Mouse (Mus musculus) embryonic facial prominence, embryonic 14.5 days (tissue): Measurements from ENCODE around the gene Mtmr4. TPM values are rescaled to one million over a fixed set of nuclear protein-coding genes. Genes with fewer than 3 reads are reported as not detected.

Source experiments
- ATAC-seq: fragments of 200-750 bp; cut with Nextera tagmentation; 2 replicates; pipeline ENCODE4 v1.8.0; 2017; ENCODE audit warnings: low read depth, moderate number of reproducible peaks, moderate TSS enrichment
- DNase-seq: peaks from one replicate; pipeline ENCODE4 v3.0.0-alpha.2; 2015; ENCODE audit warnings: low spot score
- H3K27ac ChIP-seq: fragments of 300-500 bp; sonication (generic); replicated peaks from 2 replicates; pipeline ENCODE4 v1.5.1; 2014; ENCODE audit warnings: low read depth, mild to moderate bottlenecking, low read length, moderate library complexity
- H3K27me3 ChIP-seq: fragments of 300-500 bp; sonication (generic); replicated peaks from 2 replicates; pipeline ENCODE4 v1.6.1; 2014; ENCODE audit warnings: low read length; ENCODE audit not compliant: control insufficient read depth, insufficient read depth
- H3K36me3 ChIP-seq: fragments of 300-500 bp; sonication (generic); 2 replicates; pipeline ENCODE4 v1.6.1; 2014; ENCODE audit warnings: low read length, mixed read lengths; ENCODE audit not compliant: control insufficient read depth, insufficient read depth
- H3K4me1 ChIP-seq: fragments of 300-500 bp; sonication (generic); 2 replicates; pipeline ENCODE4 v1.6.1; 2014; ENCODE audit warnings: antibody characterized with exemption, low read length; ENCODE audit not compliant: control insufficient read depth, insufficient read depth
- H3K4me2 ChIP-seq: fragments of 300-500 bp; sonication (generic); 2 replicates; pipeline ENCODE4 v1.6.1; 2014; ENCODE audit warnings: low read depth, mild to moderate bottlenecking, low read length, moderate library complexity, mixed read lengths
- H3K4me3 ChIP-seq: fragments of 300-500 bp; sonication (generic); 2 replicates; pipeline ENCODE4 v1.5.1; 2014; ENCODE audit warnings: low read depth, mild to moderate bottlenecking, low read length
- H3K9ac ChIP-seq: fragments of 300-500 bp; sonication (generic); 2 replicates; pipeline ENCODE4 v1.6.1; 2014; ENCODE audit warnings: low read depth, mild to moderate bottlenecking, low read length, moderate library complexity, mixed read lengths
- H3K9me3 ChIP-seq: fragments of 300-500 bp; sonication (generic); 2 replicates; pipeline ENCODE4 v1.6.1; 2016; ENCODE audit warnings: low read length; ENCODE audit not compliant: control insufficient read depth
- WGBS: fragments of 180-500 bp; shearing (Covaris S2); extraction: QIAGEN DNeasy Blood & Tissue Kit; methylation state at CpG from one replicate; pipeline ENCODE4 v1.1.7; 2014; 5-methylcytosine and 5-hydroxymethylcytosine counted together
- polyA plus RNA-seq: library from polyadenylated mRNA; unstranded; fragments of >200 nt; fragmentation: Nextera tagmentation; extraction: Ambion mirVana; gene quantifications from 2 replicates; pipeline ENCODE4 v1.2.1, GENCODE M21; 2014

Gene Mtmr4
- 33.2 and 34.3 TPM in 2 replicates for polyA plus RNA-seq

GRCm38 (mm10) chr11:87591526-87592353 is at the start of gene Mtmr4:
Gene Mtmr4 (plus strand): TSS chr11:87592162.
- WGBS = 1% methylated on average over 50 of the region's 61 CpGs
- H3K4me1 ChIP-seq = peaks cover 30% of the 10 kb centered on the region

DNA sequence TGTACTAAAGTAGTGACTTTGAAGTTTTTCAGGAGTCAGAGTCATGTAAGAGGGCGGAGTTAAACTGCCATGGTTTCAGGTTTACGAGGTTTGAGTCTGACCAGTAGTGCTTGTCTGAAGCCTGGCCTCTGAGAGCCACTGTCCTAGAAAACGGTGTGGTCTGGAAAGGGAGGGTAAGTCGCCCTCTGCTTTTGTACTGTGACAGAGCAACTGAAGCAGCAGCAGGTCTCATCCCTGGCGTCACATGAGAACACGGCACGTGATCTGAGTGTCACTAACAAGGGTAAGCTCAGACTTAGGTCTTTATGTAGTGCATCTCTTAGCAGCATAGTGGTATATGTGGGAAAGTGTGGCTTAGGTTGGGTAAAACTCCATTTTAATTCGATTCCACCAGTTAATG is 49.7 kb upstream of the Mtmr4 start:
- no peaks in the 10 kb centered on the region for H3K9me3 ChIP-seq
- no peak for ATAC-seq
- H3K4me1 ChIP-seq = no peaks in the 10 kb centered on the region
- WGBS = 33% methylated on average over 8 of the region's 8 CpGs
- H3K27me3 ChIP-seq = no peaks in the 10 kb centered on the region
- H3K4me2 ChIP-seq = no peak overlapping the region
- no peaks in the 10 kb centered on the region for H3K36me3 ChIP-seq
- H3K27ac ChIP-seq = no peak overlapping the region
- peak; percentile 7 for DNase-seq
- H3K4me3 ChIP-seq = no peak overlapping the region
- H3K9ac ChIP-seq = no peak overlapping the region

More at GRCm38 (mm10) chr11:87591526-87592353, at the start of gene Mtmr4:
- DNase-seq (peak; percentile 100), ATAC-seq (peak; percentile 98)
- Histone ChIP-seq H3K36me3 (0 out of 2 replicates have a peak, but pooled peaks cover 6% of the 10 kb centered on the region), H3K9ac (peak within 1 kb of the TSS; percentile 84), H3K4me2 (peak within 1 kb of the TSS; percentile 68), H3K9me3 (no peaks in the 10 kb centered on the region), H3K27me3 (no peaks in the 10 kb centered on the region), H3K27ac (peak within 1 kb of the TSS; percentile 92), H3K4me3 (peak within 1 kb of the TSS; percentile 68)

DNA sequence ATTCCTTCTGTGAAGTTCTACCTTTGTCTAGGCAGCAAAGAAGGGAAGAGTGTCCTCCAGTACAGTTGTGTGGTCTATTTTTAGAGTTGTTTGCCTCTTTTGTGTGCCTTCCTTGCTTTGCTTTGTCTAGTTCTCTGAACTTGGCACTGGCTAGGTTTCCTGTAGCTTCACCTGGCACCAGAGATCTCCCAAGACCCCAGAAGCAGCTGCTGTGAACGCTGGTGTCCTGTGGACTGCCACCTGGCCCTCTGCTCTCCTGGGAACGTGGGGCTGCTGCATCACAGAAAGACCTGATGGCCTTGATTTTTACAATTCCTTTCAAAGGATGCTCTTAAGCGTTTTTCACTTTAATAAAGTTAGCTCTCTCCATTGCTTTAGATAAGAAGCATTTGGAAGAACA is 49.1 kb upstream of the Mtmr4 start:
- Histone ChIP-seq H3K9ac (no peak overlapping the region), H3K27me3 (no peaks in the 10 kb centered on the region), H3K4me1 (no peaks in the 10 kb centered on the region), H3K4me3 (no peak overlapping the region), H3K36me3 (no peaks in the 10 kb centered on the region), H3K9me3 (no peaks in the 10 kb centered on the region), H3K27ac (no peak overlapping the region), H3K4me2 (no peak overlapping the region)
- DNase-seq (peak; percentile 45), ATAC-seq (no peak)
- WGBS = 49% methylated on average over 3 of the region's 3 CpGs

- Histone ChIP-seq H3K9ac (no peak overlapping the region), H3K9me3 (no peaks in the 10 kb centered on the region), H3K27ac (no peak overlapping the region), H3K27me3 (no peaks in the 10 kb centered on the region), H3K4me1 (peaks cover 13% of the 10 kb centered on the region; the same call in 1 of the 2 replicates), H3K36me3 (no peaks in the 10 kb centered on the region), H3K4me2 (no peak overlapping the region), H3K4me3 (no peak overlapping the region)
- no peak for ATAC-seq
- 72% methylated on average over 4 of the region's 4 CpGs for WGBS
- DNase-seq = no peak
Observed at GRCm38 (mm10) chr11:87553342-87553741, 38.6 kb upstream of the Mtmr4 start.

- no peak overlapping the region for H3K4me2 ChIP-seq
- no peaks in the 10 kb centered on the region for H3K9me3 ChIP-seq
- H3K27me3 ChIP-seq = no peaks in the 10 kb centered on the region
- no peaks in the 10 kb centered on the region for H3K36me3 ChIP-seq
- ATAC-seq (no peak), DNase-seq (peak; percentile 35)
- no peak overlapping the region; the same call in 1 of the 2 replicates for H3K27ac ChIP-seq
- H3K9ac ChIP-seq = no peak overlapping the region
- H3K4me3 ChIP-seq = no peak overlapping the region
- peaks cover 13% of the 10 kb centered on the region; the same call in 1 of the 2 replicates for H3K4me1 ChIP-seq
- 44% methylated on average over 5 of the region's 5 CpGs for WGBS
Observed at GRCm38 (mm10) chr11:87554386-87554785, 37.6 kb upstream of the Mtmr4 start.

DNA sequence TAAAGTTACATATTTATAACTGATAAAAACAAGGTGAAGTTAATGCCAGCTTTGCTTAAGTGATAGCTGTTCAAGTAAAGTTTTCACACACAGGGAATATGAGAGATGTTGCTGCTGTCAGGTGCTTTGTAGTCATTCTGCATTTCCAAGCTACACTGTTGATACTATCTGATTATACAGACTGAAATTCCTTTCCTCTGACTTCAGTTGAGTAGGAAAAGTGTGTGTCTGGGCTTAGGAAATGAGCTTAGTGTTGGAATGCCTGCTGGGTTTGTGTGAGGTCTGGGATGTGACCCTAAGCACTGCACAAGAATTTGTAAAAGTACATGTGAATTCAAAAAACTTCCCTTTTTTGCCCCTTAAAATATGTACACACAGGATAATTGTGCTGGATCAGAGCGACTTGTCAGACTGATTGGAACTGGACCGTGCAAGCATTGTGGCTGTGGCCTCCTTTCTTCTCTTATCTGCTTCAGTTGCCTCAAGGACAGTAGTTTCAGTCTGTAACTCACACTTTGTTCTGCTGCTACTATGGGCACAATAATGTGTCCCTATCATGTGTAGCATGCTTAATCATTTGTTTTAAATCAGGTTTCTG is 36.8 kb upstream of the Mtmr4 start:
- H3K4me2 ChIP-seq = no peak overlapping the region
- ATAC-seq (peak; percentile 76; the same call in 1 of the 2 replicates), DNase-seq (peak; percentile 68)
- 37% methylated on average over 2 of the region's 2 CpGs for WGBS
- peaks cover 13% of the 10 kb centered on the region; the same call in 1 of the 2 replicates for H3K4me1 ChIP-seq
- H3K36me3 ChIP-seq = no peaks in the 10 kb centered on the region
- H3K27ac ChIP-seq = peak overlapping the region; percentile 2; the same call in 1 of the 2 replicates
- H3K27me3 ChIP-seq = no peaks in the 10 kb centered on the region
- no peaks in the 10 kb centered on the region for H3K9me3 ChIP-seq
- H3K4me3 ChIP-seq = no peak overlapping the region
- no peak overlapping the region for H3K9ac ChIP-seq

DNA sequence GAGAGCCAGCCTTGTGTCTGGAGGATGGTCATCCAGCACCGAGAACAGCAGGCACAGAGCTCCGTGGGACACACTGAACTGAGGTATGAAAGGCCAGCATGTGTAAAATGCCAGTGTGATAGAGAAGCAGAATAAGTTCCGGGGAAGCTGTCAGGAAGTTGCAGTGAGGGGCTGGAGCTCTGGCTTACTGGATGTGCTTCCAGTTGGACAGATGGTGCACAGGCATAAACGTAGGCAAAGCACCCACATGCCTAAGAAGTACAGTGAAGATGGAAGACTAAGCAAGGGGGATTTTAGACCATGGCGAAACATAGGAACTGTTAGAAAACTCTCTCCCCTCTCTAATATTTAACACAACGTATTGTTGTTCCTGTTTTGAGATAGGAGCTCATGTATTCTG is 30.8 kb upstream of the Mtmr4 start:
- 70% methylated on average over 6 of the region's 6 CpGs for WGBS
- ATAC-seq (no peak), DNase-seq (no peak)
- H3K4me3 ChIP-seq = no peak overlapping the region
- H3K27me3 ChIP-seq = no peaks in the 10 kb centered on the region
- no peak overlapping the region for H3K4me2 ChIP-seq
- no peaks in the 10 kb centered on the region for H3K36me3 ChIP-seq
- no peaks in the 10 kb centered on the region for H3K4me1 ChIP-seq
- no peak overlapping the region for H3K27ac ChIP-seq
- H3K9ac ChIP-seq = no peak overlapping the region
- H3K9me3 ChIP-seq = no peaks in the 10 kb centered on the region

DNA sequence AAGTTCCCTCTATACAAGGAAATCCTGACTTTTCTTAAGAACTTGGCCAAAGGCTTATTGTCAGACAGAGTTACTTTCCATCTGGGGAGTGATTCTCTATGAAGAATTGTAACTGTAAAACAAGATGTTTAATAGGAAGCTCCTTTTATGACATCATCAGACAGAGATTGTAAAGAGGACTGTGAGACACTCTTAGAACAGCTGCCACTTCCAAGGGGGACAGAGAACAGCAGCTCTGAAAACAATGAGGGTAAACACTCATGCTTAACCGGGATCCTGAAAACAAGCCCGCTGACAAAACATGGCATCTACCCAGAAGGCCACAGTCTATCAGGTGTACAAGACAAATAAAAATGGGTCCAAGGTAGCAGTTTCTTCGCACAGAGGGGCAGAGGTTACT is 25.5 kb upstream of the Mtmr4 start, which contains the start of gene Gm11492:
Gene Gm11492, plus strand, starts transcription at position 153 of the 400 bp plus-strand sequence.
- Histone ChIP-seq H3K9ac (no peak within 1 kb of the TSS), H3K4me3 (no peak within 1 kb of the TSS), H3K9me3 (no peaks in the 10 kb centered on the region), H3K4me1 (peaks cover 5% of the 10 kb centered on the region; the same call in 1 of the 2 replicates), H3K4me2 (no peak within 1 kb of the TSS), H3K27ac (no peak within 1 kb of the TSS), H3K27me3 (no peaks in the 10 kb centered on the region), H3K36me3 (no peaks in the 10 kb centered on the region)
- DNase-seq (no peak), ATAC-seq (no peak)
- WGBS = 75% methylated on average over 3 of the region's 3 CpGs
